Mouse (Mus musculus) fat pad, adult 2 months (tissue): ENCODE results near the gene Mettl7b.
"Not testable (repeated sequence)": the region's sequence is repeated elsewhere in the genome, so short reads cannot be mapped to it uniquely, and the experiment has no call there.

Experiments used
- DNase-seq: peaks from one replicate; pipeline ENCODE4 v3.0.0-alpha.2; 2011; ENCODE audit warnings: low read depth, low spot score; ENCODE audit errors: extremely low read depth

The Mettl7b gene

DNA sequence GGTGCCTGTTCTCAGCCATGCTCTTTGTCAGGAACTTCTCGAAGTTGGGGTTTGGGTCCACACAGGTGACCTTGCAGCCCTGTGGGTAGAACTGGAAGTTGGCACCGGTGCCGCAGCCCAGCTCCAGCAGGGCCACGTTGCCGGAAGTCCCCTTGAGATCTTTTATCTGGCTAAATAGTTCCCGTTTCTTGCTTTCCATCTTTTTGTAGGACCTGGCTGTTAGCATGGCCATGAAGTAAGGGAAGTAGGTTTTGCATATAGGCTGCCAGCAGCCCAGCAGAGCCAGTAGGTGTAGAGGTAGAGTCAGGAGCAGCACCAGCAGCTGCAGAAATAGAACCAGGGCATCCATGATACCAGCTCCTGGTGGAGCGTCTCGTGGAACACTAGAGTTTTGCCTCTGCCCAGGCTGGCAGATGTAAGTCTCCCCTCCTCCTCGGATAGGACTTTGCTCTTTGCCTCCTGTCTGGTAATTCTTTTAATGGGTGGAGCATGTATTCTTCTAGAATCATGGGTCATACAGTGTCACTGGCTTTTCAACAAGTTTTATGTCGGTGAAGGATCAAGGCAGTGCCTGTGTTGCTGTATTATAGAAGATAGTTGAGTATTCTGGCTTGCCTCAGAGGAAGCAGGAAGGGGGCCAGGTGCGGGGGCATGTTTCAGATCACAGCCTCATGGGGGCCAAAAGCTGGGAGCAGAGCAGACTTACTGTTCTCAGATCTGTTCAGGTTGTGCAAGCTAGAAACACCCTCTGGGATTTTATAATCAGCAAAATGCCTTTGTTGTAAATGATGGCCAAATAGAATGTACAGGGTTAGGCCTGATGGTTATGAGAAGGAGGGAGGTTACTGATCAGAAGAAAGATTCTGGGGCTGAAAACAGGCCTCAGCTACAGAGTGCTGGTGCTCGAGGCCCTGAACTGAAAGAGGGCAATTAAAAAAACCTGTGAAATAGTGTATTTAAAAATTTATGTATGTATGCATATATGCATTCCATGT lies at the start of gene Mettl7b:
Mettl7b (minus strand) TSS at position 399 of the 995 bp plus-strand sequence.
- DNase-seq, result peak; percentile 62

DNA sequence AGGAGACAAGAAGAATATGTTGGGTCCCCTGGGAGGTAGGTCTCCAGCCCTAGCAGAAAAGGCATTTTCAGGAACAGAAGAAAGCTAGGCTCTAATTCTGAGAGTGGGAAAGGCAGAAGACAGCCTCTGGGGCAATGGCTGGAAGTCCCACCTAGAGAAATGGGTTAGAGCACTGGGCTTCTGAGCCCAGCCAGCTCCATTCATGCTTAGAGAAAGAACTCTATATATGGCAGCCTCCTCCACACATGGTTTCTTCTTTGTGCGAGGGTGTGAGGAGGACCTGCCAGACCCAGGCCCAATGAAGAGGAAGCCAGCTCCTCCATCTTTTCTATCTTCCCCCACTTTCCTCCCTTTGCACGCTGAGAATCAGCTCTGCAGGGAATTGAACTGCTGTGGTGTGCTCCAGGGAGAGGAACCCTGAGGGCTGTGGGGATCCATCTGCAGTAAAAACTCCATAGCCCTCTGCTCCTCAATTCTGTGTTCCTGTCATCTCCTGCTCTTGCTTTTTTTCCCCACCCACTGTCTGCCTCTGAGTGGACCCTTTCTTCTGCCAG lies 49.6 kb upstream of the Mettl7b start, which contains the start of gene Olfr763:
Olfr763 (plus strand) TSS at position 504 of the 554 bp plus-strand sequence.
- DNase-seq, result no peak

DNA sequence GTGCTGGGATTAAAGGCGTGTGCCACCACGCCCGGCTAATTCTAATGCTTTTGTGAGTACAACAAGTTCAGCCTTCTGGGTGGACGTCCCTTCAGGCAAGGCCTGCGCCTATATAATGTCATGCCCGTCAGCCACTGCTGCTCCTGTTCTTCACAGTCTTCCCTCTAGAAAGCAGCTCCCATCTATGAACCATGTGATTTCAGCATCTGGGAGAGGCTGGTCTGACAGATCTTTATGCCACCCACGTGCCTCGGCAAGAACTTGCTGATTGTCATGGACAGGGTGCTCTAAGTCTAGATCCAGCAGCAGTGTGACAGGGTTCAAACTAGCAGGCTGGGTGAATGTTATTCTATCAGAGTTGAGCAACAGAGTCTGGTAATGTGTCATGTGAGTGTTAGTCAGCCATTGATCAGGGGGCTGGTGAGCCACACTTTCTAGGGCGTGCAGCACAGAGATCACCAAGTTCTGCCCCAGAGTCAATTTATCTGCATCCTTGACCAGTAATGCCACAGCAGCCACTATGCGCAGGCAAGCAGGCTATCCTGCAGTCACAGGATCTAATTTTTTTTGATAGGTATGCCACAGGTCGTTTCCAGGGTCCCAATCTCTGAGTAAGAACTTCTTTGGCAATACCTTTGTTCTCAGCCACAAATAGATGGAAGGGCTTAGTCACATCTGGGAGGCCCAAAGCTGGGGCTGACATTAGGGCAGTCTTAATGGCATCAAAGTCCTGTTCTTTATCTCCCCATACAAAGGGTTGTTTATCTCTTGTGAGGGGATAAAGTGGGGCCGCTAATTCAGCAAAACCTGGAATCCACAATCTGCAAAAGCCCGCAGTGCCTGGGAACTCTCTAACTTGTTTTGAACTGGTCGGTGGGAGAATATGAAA lies 43.5 kb upstream of the Mettl7b start:
- no peak for DNase-seq

DNA sequence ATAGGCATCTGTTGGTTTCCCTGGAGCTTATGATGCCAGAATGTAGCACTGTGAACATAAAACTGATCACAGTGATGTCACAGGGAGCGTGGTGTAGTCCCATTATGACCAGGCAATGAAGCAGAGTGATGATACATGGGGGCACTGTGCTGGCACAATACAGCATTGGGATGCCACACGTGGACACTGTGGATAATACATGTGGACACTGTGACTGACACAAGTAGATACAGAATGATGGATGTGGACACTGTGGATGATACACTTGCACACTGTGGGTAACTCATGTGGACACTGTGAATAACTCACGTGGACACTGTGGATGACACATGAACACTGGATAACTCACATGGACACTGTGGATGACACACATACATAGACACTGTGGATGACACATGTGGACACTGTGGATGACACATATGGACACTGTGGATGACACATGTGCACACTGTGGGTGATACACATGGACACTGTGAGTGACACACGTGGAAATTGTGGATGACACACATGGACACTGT lies 35.8 kb upstream of the Mettl7b start:
- DNase-seq, result no peak

DNA sequence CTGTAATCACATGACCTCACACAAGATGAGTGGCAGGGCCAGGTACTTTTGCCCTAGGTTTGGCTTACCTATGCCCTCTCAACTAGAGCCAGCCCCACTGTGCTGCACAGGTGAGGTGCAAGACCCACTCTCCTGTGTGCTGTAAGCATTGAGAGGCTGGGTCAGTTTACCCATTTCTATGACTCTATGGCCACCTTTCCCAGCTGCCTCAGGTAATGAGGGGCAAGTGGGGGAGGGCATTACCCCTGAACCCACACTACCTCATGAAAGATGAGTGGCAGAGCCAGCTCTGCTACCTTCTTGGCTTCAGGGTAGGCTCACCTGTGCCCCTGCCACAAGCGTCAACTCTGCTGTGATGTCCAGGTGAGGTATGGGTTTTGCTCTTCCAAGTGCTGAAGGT lies 35.0 kb upstream of the Mettl7b start:
- DNase-seq, result no peak

DNA sequence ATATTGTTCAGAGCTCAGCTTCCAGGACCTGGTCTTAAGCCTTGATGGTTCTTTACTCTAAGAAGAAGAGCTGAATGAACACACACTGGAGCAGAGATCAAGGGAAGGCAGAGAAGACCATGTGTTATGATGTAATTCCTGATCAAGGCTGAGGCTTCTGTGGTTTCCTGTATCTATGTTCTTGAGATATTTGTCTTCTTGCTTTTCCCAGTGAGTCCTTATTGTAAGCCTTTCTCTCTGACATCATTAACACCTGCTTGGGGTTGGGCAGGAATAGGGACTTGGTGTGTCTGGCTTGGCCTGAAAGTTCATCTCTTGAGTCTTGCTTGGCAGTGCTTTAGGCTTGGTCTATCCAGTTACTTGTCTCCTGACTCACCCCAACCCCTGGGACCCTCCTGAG lies 30.2 kb upstream of the Mettl7b start:
- DNase-seq, result no peak

DNA sequence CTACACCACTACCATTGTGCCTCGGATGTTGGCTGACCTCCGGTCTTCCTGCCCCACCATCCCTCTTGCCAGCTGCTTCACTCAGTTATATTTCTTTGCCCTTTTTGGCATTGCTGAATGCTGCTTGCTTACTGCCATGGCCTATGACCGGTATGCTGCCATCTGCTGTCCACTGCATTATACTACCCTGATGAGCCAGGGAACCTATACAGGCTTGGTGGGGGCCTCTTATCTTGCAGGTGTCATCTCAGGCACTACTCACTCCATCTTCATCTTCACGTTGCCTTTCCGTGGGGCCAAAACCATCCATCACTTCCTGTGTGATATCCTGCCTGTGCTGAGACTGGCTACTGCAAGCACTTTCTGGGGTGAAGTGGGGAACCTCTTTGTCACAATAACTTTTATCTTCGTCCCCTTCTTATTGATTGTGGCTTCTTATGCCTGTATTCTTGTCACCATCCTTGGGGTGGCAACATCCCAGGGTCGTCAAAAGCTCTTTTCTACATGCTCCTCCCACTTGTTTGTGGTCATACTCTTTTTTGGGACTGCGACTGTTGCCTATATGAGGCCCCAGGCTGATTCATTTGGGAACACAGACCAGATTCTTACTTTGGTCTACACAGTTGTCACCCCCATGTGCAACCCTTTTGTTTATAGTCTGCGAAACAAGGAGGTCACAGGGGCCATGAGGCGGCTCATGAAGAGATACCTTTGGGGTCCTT lies 29.5 kb upstream of the Mettl7b start:
- DNase-seq, result not testable (repeated sequence)

DNA sequence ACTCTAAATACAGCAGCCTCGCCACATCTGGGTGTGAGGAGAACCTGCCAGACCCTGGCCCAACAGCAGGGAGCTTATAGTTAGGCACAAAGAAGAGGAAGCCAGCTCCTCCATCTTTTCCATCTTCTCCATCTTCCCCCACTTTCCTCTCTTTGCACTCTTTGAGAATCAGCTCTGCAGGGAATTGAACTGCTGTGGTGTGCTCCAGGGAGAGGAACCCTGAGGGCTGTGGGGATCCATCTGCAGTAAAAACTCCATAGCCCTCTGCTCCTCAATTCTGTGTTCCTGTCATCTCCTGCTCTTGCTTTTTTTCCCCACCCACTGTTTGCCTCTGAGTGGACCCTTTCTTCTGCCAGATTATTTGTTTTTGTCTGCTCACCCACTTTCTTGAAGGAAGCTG lies 28.3 kb upstream of the Mettl7b start, which contains the start of gene Olfr9:
Olfr9 (plus strand) TSS at position 301 of the 400 bp plus-strand sequence.
- not testable (repeated sequence) for DNase-seq

DNA sequence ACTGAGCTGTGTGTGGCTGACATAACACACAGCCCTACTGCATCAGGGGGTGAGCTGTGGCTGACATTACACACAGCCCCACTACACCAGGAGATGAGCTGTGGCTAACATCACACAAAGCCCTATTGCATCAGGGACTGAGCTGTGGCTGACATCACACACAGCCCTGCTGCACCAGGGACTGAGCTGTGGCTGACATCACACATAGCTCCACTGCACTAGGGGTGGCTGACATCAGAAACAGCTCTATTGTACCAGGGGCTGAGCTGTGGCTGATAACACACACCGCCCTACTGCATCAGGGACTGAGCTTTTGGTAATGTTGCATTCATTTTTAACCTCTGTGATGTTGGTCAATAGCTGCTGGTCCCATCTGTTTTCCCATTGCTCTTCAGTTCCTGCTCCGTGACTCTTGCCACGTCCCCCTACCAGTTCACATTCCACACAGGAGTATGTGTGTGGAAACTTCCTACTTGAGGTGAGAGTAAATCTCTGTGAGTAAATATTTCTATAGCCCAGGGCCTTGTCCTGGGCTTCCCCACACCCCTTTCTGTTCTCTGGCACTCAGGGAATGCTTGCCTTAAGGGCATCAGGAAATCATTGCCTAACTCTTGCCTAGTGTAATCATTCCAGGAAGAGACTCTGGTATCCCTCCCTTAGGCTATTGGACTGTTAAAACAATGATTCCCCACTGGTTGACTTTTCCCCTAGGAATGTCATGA lies 20.0 kb upstream of the Mettl7b start:
- no peak for DNase-seq

DNA sequence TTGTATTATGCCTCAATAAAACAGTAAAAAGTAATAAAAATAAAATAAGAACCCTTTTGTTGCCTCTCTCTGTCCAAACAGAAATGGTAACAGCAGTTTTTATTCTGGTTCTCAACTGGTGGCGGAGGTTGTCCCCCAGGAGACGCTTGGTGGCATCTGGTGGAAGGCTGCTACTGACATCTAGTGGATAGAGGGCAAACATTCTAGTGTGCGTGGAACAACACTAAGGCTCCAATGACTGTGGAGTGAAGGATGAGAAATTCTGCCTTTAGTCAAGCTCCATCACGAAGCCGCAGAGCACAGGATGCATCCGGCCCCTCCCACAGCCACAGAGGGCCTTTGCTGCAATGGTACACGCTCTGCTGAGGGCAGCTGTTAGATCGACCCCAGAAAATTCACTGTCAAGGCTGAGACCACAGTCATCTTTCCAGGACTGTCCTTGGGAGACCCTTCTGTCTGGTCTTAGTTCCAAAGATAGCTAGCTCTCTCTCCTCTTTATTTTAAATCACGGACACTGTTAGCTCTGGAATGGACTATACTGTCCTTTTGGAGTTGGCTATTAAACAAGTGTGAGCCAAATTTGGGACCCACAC lies 16.8 kb upstream of the Mettl7b start:
- no peak for DNase-seq

DNA sequence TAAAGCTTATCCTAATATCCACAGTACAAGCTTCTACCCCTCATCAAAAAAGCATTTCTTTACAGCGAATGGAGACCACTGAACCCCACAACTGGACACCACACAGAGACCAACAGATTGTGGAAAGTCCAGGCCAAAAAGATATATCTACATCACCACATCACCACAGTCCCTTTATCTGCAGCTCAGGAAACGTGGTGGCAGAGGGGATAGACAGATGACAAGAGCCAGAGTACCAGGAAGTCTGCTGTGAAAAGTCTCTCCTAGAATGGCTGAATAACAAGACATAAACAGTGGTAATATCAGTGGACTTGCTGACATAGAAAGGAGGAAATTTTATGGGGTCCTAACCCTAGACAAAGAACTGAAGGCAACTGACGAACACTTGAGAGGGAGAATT lies 15.6 kb upstream of the Mettl7b start:
- no peak for DNase-seq

DNA sequence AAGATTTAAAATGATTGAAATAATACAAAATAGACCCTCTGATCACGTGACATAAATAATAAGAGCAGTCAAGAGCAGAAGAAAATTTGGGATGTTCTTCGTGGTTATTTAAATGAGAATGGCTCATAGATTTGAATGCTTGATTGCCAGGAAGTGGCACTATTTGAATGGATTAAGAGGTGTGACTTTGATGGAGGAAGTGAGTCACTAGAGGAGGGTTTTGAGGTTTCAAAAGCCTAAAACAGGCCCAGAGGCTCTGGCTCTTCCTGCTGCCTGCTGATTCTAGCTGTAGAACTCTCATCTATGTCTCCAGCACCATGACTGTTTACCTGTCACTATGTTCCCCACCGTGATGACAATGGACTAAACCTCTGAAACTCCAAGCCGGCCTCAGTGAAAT lies 12.1 kb upstream of the Mettl7b start:
- DNase-seq, result no peak

DNA sequence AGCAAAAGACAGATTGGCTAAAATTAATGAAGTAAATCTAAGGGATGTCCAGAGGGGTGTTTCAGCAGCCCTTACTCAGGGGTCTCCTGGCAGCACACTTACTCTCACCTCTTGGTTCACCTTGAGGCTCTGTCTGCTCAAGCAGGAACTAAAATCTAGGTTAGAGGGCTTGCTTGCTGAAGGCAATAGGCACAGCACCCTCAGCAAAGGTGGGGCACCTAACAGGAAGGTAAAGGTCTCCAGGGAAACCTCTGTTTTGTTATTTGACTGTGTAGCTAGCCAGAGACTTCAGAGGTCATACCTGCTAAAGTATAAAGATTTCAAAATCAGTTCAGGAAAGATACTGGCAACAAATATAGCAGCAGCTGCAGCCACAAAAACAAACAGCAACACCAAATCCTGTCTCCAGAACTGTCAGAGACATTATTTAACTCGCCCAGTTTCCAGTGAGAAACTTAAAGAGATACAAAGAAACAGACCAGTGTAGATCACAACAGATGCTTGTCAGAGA lies 10.0 kb upstream of the Mettl7b start:
- no peak for DNase-seq

DNA sequence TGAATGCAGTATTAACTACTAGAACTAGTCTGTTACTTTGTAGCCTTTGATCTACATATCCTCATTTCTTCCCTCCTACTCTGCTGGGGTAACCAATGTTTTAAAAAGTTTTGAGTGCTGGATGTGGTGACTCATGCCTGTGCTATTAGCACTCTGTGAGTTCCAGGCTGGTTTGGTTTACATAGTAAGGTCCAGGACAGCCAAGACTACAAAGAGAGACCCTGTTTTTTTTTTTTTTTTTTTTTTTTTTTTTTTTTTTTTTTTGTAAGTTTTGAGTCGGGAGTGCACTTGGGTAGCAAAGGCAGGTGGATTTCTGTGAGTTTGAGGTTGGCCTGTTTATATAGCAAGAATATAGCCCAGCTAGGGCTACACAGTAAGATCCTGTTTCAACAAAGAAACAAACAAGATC lies 7.6 kb upstream of the Mettl7b start:
- no peak for DNase-seq

DNA sequence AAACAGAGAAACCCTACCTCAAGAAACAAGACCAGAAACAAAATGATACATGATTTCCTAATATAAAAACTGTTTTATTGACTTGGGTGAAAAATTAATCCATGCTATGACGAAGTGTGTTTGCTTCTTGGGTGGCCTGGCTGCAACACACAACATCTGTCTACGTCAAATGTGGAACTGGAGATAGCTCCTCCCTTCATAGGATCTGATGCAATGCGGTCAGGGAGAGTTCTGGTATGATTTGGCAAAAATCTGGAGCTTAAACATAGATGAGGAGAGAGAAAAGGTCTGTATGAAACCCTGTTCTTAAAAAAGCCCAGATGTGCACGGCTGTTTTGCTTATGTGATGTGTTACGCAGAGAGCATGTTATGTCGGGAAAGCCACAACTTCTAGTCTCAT lies 5.1 kb upstream of the Mettl7b start:
- no peak for DNase-seq

DNA sequence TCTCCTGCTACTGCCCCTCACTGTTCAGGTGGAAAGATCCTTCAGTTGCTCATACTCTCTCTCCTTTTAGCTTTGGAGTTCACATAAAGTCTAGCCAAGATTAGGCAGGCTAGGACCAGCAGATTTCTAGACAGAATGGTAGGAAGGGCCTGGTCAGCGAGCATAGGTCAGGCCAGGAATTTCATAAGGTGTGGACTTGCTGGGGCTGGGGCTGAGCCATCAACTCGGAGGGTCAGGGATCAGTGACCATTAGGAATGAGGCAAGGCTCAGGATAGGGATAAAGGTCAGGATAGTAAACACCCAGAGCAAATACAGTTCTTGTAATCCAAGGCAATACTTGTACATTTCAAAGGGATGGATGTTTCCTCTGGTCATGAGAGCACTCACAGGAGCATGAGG lies 4.2 kb upstream of the Mettl7b start:
- no peak for DNase-seq

DNA sequence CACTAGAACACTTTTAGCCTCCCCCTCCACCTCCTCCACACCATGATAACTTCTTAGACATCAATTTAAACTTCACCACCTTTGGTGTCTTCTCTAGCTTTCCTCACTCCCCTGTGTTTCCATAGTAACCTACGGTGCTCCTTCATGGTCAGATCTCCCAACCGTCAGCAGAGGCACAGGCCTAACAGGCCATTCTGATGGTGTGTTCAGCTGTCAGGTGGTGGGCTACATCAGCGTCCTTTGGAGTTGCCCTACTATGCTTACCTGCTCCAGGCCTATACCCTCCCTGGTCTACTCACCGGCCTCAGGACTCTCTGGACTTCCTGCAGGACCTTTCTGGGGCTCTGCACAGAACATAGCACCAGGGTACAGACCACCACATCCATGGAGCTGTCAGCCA lies 646 bp downstream of the Mettl7b start:
- no peak for DNase-seq

DNA sequence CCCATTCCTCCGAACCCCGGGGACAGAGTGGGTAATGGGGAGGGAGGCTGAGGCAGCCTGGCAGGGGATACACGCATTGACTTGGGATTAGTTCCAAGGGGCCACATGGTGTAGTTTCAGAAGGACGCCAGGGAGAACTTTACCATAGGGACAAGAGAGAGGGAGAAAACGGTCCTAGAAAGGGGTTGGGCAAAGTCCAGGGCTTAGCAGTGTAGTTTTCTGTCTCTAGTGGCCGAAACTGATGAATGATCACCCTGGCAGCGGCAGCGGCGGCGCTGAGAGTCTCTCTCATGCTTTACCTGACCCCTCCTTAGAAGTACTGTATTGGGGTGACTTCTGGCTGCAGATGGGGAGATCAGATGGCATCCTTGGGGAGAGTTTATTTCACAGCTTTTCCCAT lies 2.4 kb downstream of the Mettl7b start:
- no peak for DNase-seq
